Mouse (Mus musculus) lung, postnatal 14 days (tissue): ENCODE results near the gene Thada.
A peak's percentile ranks its signal among the peaks of the same experiment; 100 is the strongest.

Source experiments
- DNase-seq: peaks from one replicate; pipeline ENCODE4 v3.0.0; 2021

Thada gene

GRCm38 (mm10) chr17:84474312-84474711, 8.3 kb upstream of the Thada start:
- no peak for DNase-seq

DNA sequence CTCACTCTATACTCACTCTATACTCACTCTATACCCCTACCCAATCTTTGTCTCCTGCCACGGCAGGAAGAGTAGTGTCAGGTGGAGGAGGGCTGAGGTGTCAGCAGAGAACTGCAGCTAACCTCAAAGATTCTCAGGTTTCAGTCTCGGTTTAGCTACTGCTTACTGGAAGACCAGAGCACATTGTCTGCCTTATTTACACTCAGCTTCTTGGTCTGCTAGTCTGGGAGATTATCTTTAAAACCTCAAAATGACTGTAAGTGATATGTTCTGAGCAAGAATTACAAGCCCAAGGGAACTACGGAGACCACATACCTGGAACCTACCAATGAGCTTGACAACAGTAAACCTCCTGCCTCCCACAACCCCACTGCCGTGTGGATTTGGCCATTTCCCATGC, 31.0 kb downstream of the Thada start:
- no peak for DNase-seq

GRCm38 (mm10) chr17:84434233-84434632, 31.8 kb downstream of the Thada start:
- DNase-seq, result no peak

- DNase-seq, result no peak
These were observed 34.0 kb downstream of the Thada start for GRCm38 (mm10) chr17:84431991-84432390.

GRCm38 (mm10) chr17:84424258-84424657, 41.7 kb downstream of the Thada start:
- no peak for DNase-seq

DNA sequence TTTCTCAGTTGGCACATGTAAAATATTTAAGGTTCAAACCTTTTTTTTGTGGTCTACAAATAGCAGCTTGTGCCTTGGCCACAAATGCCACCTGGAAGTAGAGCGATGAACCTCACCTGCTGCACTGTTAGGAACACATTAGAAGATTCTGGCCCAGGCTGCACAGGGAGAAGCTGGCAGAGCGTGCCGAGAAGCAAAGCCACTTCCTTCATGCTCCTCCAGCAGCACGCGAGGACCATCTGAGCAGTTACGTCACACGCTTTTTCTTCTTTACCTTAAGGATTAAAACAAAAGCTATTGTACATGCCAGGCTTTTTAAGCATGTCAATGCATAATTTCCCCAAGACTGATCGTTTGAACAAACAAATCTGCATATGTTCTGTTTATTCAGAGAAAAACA, 43.1 kb downstream of the Thada start:
- no peak for DNase-seq

DNA sequence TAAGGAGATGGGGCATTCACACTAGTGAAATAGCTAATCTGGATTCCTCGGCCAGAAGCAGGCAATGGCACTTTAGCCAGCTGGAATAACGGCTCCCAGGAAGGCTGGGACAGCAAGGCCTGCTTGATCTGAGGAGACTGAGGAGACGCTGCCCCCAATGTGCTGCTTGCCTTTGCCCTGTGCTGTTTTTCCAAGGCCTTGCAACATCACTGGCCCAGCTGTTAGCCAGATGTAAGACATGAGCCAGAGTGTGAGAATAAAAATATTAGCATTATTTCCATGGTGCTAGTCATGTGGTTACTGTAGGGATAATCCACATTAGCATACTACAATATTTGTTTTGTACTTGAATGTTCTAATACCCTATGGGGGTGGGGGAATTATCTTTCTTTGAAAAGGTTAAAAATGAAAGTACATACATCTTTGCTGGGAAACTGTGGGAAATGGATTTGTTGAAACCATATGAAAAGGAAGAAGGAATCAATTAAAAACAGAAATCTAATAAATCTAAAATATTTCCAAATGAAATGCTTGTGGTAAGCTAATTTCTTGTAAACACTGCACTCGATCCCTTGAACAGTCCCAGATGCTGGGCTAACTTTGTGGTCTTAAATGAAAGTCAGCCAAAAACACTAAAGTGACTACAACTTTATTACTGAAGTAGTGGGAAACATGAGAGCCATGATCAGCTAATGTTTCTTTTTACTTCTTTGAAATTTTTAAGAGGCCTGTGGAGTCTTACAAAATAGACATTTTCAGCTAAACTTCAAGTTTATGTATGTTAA, 43.8 kb downstream of the Thada start:
- peak; percentile 52 for DNase-seq

DNA sequence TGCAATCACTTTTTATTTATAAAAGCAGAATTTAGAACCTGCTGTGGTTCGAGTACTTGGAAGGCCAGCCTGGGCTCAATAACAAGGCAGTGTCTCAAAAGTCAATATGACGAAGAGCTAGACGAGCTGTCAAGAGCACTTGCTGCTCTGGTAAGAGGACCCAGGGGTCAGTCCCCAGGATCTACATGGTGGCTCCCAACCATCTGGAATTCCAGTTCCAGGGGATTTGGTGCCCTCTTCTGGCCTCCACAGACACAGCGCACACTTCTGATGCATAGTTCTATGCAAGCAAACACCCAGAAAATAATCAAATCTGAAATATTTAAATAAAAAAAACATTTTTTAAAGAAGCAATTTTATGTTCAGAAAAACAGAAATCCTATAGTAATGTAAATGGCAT, 45.0 kb downstream of the Thada start:
- peak; percentile 20 for DNase-seq

DNA sequence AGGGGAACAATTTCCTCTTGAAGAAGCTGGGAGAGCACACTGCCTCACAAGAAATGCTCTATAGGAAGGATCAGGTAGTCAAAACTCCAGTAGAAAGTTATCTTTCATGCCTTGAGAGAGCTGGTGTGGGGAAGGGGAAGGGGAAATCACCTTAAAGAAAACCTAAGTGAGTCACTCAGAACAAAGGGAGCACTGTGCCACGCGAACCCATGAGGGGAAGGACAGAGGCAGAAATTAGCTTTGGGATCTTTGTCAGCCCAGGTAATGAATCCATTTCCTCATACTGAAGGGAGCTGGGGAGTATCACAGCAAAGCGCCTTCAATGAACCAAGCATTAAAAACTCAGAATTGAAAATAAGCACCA, 45.7 kb downstream of the Thada start:
- DNase-seq, result no peak

- DNase-seq, result no peak
These were observed 46.4 kb downstream of the Thada start for GRCm38 (mm10) chr17:84419326-84420275.

DNA sequence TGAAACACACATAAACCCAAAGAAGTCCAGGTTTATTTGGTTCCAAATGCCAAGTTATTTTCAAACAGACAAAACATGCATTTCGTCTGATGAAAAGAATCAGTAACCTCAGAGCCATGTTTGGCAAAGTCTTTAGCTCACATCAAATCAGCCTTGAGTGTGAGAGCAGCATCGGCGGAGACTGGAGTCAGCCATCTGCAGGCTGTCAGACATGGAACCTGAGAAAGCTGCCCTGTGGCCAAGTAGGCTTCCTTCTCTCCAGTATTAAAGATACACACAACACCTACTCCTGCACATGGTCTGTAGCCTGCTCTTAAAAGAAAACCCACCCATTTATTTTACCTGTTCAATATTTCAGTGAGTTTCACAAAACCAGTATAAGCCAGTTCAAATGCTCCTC, 50.1 kb downstream of the Thada start:
- DNase-seq, result no peak

GRCm38 (mm10) chr17:84408731-84409130, 57.3 kb downstream of the Thada start:
- no peak for DNase-seq

DNA sequence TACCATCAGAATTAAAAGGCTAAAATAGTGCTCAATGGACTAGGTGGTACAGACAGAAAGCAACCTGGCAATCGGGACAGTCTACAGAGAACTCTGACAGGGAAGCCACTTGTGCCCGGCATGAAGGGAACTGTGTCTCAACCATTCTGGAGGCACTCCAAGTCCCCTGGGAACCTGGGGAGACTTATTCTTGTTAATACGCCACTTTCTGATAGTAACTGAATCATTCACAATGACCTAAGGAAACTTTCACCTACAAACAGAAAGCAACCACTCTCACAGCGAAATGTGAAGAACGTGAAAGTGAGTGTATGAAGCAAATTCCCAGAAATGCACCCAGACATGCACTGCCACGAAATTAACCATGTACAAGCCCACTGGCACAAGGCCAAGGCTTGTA, 60.4 kb downstream of the Thada start:
- peak; percentile 43 for DNase-seq

- DNase-seq, result no peak
These were observed 64.2 kb downstream of the Thada start for GRCm38 (mm10) chr17:84401796-84402195.

DNA sequence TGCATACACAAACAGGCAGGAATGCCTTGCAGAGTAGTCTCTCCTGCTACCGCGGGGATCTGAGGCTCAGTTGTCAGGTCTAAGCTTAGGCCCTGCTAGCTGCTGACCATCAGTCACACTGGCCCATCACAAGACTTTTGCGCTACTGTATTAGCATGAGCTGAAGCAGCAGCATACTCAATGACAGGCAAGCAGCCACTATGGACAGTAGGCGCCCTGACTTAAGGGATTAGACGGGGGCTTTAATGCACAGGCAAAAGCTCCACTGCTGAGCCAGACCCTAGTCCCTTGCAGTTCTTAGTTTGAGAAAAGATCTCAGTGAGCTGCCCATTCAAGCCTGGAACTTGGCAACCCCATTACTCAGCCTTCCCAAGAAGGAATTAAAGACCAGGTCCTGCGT, 66.6 kb downstream of the Thada start:
- DNase-seq, result no peak

GRCm38 (mm10) chr17:84390026-84390425, 76.0 kb downstream of the Thada start:
- DNase-seq, result no peak

DNA sequence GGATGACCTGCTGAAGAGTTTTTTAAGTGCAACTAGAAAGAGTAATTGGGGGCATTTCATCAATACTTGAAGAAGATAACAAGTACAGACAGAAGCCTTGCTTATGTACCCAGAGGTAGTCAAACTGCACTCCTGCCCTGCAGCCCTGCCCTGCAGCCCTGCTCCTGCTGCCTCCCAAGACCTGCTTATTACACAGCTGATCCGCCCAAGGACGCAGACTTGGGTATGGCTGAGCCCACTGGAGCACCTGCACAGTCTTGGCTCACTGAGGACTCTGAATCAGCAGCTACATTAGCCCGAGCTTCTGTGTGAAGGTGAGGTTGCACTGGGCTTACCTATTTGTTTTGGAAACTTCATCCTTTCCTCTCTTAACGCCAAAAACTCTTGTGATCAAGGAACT, 79.8 kb downstream of the Thada start:
- DNase-seq, result no peak

GRCm38 (mm10) chr17:84385696-84386095, 80.3 kb downstream of the Thada start:
- DNase-seq, result no peak

- no peak for DNase-seq
These were observed 81.3 kb downstream of the Thada start for GRCm38 (mm10) chr17:84384661-84385060.

GRCm38 (mm10) chr17:84380340-84380739, 85.7 kb downstream of the Thada start:
- DNase-seq, result no peak

DNA sequence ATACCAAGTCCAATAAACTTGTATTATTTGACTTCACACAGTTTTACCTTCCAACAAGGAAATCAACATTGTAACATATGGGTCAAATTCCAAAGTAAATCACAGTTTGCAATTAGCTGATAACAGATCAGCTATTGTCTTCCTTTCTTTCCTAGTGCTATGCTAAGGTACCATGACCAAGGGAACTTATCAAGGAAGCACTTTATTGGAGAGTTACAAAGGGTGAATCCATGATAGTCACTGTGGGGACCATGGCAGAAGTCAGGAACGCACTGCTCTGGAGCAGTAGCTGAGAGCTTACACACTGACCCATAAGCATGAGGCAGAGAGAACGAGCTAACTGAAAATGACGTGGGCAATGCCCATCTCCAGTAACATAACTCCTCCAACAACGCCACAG, 89.1 kb downstream of the Thada start:
- no peak for DNase-seq

DNA sequence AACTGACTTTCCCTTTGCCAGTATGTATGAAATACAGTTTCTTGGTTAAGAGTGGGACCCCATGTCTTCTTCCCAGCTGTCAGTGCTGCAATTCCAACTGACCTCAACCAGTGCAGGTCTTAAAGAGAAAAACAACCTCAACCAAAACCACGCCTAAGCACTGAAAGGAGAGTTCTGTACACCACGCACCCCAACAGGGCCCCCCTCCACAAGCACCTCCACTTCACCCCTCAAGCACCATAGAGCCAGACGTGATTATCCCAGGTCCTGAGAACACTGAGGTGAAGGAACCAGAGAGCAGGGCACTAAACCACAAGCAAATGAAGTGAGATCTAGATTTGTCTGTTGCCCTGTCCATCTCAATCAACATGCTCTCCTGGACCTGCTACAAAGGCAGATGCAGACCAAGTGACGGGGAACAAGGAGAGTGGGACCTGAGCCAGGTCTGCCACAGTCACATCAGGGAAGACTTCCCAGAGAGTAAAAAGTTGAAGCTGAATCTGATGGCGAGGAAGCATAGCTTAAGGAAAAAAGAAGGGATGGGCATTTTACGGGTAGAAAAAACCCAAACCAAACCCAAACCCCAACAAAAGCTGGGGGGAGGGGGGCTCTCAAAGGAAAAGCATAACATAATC, 93.5 kb downstream of the Thada start:
- no peak for DNase-seq

GRCm38 (mm10) chr17:84370385-84370784, 95.6 kb downstream of the Thada start:
- DNase-seq, result no peak

GRCm38 (mm10) chr17:84369769-84370168, 96.2 kb downstream of the Thada start:
- no peak for DNase-seq
